Mouse (Mus musculus) adrenal gland, postnatal 25 days (tissue): ENCODE measurements around the gene Rnf130. TPM values are rescaled to one million over a fixed set of nuclear protein-coding genes. Genes with fewer than 3 reads are reported as not detected.
A peak's percentile ranks its signal among the peaks of the same experiment; 100 is the strongest.

ENCODE experiments used
- DNase-seq: peaks from one replicate; pipeline ENCODE4 v3.0.0; 2021; ENCODE audit warnings: mixed read lengths
- long read RNA-seq: library from polyadenylated mRNA; stranded (forward); transcript quantifications from one replicate; pipeline ENCODE4 v2.0.0, GENCODE M21; 2021
- total RNA-seq: library from RNA; stranded (reverse); gene quantifications from 2 replicates; pipeline ENCODE4 v1.2.3, GENCODE M21; 2021

Gene Rnf130
- total RNA-seq: 71.7 and 83.7 TPM in 2 replicates
- long read RNA-seq, transcript Rnf130-202 (9 exons, 1,502 nt): major isoform, 138 of 176 reads
- long read RNA-seq, transcript Rnf130-201 (8 exons, 1,415 nt): minor isoform, 14 of 176 reads
- long read RNA-seq, partial matches to known transcripts: 9 of 176 reads
- long read RNA-seq, other reads (novel, unspliced or antisense): 15 of 176 reads

DNA sequence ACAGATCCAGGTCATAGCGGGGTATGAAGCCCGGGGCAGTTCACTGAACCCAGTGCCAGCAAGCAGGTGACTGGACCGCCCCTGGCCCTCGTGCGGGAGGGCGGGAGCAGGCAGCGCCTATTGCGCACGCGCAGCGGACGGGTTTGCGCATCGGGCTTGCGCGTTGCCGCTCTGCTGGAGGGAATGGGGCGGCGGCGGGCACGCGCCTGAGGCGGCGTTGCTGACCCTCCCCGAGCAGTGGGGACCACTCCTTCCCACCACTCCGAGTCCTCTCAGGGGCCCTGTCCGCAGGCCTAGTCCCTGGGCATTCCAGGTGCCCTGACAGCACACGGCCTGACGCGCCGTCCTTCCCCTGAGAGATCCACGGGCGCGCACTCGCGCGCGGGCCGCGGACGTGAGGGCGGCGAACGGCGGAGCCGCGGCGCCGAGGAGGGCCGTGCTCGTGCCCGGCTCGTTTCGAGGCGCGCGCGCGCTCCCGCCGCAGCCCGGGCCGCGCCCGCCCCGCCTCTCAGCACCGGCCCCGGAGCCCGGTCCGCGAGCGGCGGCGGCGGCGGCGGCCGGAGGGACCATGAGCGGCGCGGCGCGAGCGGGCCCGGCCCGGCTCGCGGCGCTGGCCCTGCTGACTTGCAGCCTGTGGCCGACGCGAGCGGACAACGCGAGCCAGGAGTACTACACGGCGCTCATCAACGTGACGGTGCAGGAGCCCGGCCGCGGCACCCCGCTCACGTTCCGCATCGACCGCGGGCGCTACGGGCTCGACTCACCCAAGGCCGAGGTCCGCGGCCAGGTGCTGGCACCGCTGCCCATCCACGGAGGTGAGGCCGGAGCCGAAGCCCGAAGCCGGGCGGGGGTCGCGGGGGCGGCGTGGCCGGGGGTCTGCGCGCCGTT lies at the start of gene Rnf130:
TSS of gene Rnf130 (plus strand) at position 514 of the 888 bp plus-strand sequence.
- peak; percentile 97 for DNase-seq

DNA sequence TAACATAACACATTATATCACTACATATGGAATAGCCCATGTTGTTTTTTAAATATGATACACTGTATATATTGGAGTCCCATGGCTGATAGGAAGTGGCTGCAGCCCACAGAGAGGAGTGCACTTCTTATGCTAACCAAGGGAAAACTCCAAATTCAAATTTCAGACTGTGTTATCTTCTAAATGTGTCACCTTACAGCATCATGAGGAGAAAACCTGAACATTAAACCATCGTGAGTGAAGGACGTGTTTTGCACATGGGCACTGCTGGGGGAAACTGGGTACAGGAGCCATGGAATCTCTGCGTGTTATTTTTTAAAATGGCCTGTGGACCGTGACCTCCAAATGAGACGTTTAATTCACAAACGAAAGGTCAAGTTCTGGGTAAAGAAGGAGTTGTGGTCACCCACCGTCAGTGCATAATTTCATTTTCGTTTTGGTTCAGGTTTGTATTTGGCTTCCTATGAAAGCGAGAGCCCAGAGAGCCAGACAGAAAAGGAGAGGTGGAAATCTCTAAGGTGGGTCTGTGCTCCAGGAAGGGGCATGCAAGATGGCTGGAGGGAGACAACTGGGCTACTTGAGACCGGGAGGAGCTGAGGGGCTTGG lies 47.1 kb upstream of the Rnf130 start:
- no peak for DNase-seq

DNA sequence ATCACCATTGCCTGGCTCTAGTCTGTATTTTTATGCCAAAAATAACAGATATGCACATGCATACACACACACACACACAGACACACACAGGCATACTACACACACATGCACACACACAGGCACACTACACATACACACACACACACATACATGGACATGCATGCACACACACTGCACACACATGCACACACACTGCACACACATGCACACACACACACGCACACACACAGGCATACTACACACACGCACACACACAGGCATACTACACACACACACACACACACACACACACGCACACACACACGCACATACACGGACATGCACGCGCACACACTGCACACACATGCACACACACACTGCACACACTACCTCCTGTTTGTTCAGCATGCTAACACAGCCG lies 46.2 kb upstream of the Rnf130 start:
- DNase-seq: no peak

DNA sequence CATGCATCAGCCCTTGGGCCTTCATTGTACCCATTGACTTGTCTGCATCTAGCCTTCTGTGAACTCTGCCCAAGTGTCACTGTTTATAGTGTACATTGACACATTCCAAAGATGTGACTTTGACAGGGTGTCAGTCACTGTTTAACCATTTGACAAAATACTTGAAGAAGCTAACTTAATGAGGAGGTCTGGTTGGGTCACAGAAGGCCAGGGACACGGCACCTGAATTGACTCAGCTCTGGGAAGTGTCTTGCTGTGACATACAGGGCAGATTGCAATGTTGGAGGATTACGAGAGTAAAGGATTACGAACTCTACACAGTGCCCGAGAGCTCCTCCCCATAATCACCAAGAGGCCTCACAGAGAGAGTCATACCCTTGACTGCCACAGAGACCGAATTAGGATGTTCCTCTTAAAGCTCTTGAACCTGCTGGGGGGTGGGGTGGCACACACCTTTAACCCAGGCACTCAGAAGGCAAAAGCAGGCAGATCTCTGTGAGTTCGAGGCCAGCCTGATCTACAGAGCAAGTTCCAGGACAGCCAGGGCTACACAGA lies 44.4 kb upstream of the Rnf130 start:
- DNase-seq: no peak

DNA sequence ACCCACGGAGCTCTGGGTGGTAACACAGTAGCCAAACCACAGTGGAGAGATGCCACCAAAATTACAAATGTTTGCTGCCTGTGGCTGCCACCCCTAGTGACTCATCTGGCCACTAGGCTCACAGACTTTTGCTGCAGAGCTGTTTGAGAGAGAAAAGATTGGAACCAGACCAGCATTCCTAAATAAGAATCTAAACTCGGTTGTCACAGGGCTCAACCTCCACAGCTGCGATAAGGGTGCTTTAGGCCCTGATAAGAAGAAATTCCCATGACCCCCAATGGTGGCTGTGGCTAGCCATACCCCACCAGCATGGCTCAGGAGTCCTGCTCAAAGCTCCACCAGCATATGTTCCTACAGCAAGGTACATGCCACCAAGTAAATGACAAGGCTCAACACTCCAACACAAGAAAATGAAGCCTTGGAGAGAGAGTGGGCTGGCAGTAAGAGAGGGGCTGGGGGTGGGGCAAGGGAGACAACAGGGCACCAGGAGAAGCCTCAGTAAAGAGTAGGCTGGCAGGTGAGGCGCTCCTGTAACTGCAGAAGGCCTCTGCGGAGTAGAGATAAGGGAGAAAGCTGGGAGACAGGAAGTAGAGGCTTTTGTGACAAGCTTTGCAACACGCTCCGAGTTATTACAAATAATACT lies 43.7 kb upstream of the Rnf130 start:
- no peak for DNase-seq

DNA sequence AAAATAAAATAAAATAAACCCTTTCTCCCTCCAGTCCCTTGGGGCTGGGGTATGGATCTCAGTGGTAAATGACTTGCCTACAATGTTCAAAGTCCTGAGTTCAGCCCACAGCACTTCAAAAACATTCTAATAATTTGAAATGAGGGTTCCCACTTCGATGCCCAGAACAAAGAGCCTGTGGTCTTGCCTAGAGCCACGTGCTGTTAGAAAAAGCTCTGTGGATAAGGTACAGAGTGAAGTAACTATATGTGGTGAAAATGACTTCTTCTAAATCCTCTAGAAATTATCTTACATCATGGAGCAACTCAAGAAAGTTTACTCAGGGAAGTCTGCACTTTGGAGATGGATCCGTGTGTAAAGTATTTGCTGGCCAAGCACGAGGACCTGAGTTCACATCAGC lies 43.1 kb upstream of the Rnf130 start:
- no peak for DNase-seq

DNA sequence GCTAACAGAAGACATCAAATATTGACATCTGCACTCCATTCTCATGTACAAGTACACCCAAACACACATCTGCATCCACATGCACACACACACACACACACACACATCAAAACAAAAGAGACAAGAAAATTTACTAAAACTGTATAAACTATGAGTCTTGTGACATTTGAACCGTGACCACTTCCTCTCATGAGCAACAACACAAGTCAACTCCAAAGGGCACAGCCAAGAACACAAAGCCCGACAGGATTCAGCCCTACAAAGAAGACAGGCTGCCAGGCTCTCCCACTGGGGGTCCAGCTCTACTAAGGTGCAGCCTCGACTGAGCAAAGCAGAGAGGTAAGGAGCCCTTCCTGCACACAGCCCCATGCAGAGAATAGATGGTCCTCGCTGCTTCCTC lies 42.3 kb upstream of the Rnf130 start:
- no peak for DNase-seq

DNA sequence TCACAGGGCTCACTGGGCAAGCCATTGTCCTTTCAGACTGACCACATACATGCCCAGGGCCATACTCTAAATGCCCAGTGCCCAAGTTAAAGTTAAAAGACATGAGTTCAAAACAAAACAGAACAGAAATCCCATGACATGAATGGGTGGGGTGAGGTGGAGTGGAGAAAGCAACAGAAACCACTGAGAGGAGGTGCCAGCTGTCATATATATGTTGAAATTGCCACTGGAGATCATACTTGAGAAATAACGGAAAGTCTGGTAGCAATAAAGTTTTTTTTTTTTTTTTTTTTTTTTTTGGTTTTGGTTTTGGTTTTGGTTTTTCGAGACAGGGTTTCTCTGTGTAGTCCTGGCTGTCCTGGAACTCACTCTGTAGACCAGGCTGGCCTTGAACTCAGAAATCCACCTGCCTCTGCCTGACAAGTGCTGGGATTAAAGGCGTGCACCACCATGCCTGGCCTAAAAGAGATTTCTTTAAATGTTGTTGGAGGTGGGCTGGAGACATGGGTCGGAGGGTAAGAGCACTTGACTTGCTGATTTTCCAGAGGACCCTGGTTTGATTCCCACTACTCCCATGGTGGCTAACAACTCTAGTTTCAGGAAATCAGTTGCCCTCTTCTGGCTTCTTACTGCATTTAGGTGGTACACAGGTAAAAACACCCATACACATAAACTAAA lies 41.1 kb upstream of the Rnf130 start:
- no peak for DNase-seq

DNA sequence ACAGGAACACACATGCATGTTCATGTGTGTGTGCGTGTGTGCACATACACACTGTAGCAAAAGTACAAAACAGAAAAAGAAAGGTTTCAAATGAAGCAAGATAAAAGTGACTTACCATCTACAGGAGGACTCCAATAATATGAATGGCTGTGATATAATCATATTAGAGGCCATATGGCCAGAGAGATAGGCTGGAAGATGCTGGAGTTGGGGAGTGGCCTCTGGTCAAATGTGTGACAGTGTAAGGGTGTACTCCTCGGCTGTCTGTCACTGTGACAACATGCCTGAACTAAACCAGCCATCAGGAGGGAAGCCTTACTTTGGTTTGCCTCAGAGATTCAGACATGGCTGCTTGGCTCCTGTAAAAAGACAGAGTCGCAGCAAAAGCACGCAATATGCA lies 40.1 kb upstream of the Rnf130 start:
- DNase-seq: no peak

DNA sequence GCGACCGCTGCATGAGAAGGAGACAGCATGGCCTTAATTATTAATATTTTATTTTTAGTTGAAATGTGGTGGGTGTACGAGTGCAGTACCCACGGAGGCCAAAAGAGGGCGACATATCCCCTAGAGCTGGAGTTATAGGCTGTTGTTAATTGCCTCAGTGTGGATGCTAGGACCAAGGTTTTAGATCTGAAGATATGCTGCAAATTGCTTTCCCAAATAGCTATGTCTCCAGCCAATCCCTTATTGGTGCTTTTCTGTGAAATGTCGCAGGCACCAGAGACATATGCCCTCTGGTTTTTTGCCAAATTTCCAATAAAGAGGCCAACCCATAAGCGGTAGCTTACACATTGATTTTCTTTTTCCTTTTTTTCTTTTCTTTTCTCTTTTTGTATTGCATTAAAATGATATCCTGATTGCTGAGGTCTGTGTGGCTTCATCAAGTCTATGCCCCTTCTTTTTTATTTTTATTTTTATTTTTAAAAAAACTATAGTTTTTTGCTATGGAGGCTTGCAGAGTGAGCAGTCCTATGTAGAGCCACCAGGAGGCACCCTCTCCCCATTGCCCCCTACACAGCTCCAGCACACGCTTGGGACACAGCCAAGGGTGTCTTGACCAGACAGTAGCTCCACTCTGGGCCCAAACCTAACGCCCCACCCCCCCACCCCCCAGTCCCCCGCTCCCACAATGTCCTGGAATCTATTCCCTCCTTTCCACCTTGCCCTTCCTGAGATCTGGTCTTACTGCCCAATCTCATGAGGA lies 38.7 kb upstream of the Rnf130 start:
- DNase-seq: peak; percentile 69

DNA sequence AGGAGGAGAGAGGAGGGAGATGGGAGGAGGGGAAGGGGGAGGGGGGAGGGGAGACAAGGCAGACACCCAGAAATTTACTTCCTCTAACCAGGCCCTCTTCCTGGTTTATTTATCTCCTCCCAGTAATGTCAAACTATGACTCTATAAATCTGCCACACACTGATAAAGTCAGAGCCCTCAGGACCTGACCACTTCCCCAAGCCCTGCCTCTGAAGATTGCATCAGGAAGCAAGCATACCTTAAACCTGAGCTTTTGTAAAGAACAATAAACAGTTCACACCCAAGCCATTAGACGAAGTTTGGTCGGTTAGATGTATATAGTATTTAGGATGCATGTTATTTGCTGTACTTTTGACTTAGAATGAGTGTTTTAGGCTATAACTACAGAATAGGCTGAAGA lies 30.6 kb upstream of the Rnf130 start:
- no peak for DNase-seq

DNA sequence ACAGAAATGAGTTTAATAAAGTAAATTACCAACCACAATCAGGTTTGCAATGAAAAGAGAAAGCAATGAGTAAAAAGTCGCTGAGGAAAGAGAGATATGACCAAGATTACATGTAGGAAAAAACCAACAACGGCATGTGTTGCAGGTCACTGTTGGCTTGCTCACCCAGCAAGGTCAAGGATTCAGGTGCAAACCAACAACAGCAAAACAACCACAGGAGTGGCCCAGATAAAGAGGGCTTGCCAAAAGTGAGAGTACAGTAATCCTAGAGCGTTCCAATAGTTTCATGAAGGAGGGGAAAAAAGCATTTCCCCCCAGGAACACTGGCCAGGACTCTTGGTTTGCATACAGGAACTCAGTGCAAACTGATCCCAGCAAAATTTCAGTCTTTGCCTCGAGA lies 28.7 kb upstream of the Rnf130 start:
- DNase-seq: no peak

DNA sequence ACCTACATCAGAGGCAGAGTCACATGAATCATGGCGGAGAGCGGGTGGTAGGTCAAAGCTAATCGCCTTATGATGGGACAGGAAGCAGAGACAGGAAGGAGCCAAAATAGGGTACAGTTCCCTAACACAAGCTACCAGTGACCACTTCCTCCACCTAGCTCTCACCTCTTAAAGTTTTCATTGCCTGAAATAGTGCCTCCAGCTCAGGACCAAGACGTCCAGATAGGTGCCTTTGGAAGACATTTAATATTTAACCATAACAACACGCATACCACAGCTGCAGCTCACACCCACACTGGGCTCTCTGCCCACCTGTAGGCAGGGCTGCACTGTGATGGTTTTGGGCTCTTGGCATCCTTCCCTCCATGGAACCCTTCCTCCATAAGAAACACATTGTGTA lies 27.8 kb upstream of the Rnf130 start:
- no peak for DNase-seq

DNA sequence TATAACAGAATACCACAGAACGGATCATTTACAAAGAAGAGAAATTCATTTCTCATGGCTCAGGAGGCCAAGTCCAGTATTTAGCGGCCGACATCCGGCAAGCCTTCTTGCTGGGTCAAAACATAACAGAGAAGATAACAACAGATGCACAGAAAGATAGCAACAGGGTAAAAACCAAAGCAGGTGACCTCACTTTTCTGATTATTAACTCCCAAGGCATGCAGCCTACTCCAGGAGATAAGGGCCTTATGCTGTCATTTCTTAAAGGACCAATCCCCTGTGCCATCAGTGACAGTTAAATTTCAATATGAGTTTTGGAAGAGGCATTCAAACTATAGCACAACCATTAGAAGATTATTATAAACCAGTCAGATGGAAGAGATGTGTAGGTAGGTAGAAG lies 22.3 kb upstream of the Rnf130 start:
- no peak for DNase-seq

DNA sequence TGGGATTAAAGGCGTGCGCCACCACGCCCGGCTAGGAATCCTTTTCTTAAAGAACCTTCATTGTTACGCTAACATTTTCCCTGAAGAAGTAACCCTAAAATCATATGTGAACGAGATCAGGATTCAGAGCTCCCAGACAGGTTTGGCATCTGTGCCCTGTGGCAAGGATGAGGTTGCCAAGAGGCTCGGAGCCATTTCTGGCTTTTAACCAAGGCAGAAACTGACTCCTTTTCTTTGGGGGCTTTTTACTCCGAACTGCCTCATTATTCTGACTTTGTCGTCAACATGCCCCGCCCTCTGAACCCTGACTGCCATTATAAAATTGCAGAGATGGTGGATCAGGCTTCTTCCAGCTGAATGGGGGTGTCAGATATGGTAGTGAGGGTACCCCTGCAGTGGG lies 17.4 kb upstream of the Rnf130 start:
- no peak for DNase-seq

DNA sequence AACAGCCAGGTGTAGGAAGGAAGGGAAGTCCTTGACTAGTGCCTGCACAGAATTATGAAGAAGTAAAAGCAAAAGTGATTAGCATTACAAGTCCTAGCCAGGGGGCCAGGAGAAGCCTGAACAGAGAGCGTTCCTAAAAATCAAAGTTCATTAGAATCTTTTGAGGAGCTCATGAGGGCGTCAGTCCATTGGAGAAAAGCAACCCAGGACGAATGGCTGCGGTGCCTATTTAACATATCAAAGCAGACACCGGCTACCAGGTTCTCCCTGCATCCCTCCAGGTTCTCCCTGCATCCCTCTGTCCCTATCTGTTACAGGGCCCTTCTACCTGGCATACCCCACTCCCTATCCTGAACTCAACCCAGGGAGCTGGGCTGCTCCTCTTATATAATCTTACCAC lies 16.9 kb upstream of the Rnf130 start:
- DNase-seq: no peak

DNA sequence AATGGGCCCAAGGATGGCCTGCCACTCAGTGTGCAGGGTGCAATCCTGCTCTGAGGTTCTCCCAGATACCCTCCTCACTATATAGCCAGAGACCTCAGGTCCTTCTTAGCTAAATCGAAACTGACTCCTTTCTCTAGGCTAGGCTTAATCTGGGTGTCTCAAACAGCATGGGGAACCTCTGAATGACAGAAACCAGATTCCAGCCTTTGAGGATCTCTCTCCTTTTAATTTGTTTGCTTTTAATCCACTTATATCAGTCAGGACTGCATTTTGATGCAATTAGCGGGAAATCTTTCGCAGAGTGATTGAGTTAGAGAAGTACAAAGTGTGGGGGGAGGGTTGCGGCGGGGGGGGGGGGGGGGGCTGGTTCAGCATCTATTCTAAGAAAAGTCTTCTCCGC lies 12.1 kb upstream of the Rnf130 start:
- no peak for DNase-seq

DNA sequence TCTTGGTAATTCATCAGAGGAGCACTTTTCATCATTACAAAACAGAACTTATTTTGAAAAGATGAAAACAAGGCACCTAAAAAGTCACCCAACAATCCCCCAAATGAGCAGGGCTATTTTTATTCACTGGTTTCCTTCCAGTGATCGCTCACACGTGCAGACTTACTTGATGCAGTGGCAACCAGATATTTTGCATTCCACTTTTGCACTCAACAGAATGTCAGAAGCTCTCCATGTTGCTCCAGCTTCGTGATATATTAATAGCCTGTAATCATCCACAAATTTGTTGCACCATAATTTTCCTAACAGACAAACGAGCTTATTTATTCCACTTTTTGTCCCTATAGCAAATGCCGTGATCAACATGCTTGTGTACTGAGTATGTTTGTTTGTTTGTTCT lies 8.6 kb upstream of the Rnf130 start:
- DNase-seq: no peak

DNA sequence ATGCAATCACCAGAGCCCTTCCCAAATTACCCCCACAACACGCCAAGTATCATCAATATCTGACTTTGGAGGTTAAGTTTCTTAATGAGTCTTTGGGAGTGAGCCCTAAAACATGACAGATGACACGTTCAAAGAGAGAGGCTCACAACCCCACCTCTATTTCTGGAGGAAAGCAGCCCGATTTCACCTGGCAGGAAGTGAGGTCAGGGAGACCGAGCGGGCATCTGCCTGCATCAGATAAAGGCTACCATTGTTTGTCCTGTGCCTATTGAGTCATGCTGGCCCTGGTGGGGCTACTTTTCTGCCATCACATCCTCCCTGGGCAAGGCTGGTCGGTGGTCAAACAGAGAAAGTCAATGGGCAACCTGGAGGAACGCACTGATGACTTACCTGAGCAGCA lies 7.6 kb upstream of the Rnf130 start:
- DNase-seq: no peak

DNA sequence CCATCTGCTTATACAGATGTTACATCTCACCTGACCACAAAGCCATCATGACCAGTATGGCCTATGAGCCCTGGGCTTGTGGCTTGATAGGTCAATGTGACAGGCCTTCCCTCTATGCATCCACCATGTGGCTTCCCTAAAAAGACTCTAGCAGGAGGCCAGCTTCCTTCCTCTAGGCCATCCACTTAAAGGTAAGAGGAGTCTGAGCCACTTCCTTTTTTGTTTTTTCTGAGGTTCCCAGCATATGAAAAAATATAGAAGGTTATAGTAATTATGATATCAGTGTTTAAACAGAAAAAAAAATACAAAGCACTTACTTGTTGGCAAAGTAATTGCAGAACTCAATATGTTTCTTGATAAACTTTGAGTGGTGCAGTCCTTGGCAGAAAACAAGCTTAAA lies 6.3 kb upstream of the Rnf130 start:
- DNase-seq: no peak

DNA sequence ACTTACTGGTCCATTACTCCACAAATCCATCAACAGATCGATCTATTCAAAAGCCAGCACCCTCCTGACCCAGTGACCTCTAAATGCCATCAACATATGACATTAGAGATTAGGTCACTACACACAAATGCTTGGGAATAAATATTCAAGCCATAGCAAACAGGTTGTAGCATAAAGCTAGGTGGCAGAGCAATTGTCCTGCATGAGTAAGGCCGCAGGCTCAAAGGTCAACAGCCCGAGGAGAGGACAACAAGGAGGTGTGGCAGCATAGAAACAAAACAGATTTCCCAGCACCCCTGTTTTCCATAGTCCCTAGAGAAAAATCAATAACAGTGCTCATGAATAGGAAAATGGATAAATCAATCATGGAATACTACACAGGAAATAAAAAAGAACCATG lies 3.1 kb upstream of the Rnf130 start:
- DNase-seq: no peak

DNA sequence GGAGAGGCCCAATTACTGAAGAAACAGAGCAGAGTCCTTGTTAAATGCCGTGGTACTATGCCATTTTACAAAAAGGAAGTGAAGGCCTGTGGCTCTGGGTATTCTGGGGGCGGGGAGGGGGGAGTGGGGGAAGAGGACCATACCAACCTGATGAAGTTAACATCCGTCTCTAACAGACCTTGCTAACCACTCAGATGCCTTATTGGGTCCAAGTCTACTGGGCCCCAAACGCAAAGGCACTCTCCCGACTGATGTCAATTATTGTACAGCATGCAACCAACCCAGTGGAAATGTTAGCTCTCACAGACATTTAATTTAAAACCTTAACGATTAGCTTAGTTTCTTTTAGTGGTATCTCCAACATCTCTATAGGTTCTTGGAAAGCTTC lies 707 bp upstream of the Rnf130 start:
- no peak for DNase-seq
